Mouse (Mus musculus): ENCODE measurements around the gene Stk16.
A peak's percentile ranks its signal among the peaks of the same experiment; 100 is the strongest.
"Not testable (repeated sequence)": the region's sequence is repeated elsewhere in the genome, so short reads cannot be mapped to it uniquely, and the experiment has no call there.

Stk16 gene

DNA sequence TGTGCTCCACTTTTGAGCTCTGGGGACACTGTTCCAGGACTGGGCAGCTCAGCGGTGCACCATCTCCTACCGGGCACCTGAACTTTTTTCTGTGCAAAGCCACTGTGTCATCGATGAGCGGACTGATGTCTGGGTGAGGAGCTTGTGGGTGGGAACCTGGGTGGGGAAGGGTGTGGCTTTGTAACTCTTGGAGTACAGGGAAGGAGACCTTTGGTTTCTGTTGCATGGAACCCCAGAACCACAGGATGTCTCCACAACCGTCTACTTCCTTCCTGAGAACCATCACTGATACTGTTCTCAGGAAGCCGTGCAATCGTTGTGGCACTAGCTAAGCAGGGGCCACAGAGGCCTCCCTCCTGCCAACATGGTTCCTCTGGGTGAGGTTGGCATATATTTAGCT, 2.5 kb downstream of the Stk16 start:
- no peak for DNase-seq (ENCODE audit: low spot score)

DNA sequence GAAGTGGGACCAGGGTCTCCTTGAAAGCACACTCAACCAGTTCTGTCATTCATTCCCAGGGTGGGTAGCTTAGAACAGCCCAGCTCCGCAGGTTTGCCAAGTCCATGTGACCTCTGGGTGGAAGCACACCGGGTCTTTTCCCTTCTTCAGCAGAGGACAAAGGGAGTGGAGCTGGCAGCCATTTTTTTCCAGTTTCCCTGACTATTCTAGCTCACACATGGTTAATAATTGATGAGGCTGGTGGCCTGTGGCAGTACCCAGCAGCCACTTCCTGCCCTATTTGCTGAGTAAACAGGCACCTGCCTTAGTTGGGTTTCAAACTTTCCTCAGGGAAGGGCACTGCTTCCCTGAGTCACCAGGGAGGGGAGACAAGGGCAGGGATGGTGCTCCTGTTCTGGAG, 3.8 kb downstream of the Stk16 start:
- DNase-seq (ENCODE audit: low spot score): no peak

DNA sequence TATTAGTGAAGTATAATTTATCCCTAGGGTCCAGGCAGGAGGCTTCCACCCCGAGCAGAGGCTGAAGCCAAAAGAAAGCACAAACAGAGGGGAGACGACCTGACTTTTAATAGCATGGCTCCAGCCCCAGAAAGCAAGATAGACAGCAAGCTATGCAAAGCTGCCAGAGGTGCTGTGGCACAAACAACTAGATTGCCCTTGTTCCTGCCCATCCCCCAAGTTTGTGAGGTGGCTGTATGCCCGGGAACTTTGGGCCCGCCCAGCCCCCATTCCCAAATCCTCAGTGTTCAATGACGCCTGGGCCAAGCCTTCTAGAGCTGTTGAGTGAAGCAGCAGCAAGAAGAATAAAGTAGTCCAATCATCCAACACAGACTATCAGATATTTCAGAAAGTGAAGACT, 4.2 kb downstream of the Stk16 start:
- DNase-seq (ENCODE audit: low spot score): no peak

DNA sequence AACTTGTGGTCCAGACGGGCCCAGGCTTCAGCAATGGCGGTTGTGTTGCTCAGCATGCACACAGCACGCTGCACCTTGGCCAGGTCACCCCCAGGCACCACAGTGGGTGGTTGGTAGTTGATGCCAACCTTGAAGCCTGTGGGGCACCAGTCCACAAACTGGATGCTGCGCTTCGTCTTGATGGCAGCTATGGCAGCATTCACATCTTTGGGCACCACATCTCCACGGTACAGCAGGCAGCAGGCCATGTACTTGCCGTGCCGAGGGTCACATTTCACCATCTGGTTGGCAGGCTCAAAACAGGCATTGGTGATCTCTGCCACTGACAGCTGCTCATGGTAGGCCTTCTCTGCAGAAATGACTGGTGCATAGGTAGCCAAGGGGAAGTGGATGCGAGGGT, 5.1 kb downstream of the Stk16 start:
- DNase-seq (ENCODE audit: low spot score): no peak

DNA sequence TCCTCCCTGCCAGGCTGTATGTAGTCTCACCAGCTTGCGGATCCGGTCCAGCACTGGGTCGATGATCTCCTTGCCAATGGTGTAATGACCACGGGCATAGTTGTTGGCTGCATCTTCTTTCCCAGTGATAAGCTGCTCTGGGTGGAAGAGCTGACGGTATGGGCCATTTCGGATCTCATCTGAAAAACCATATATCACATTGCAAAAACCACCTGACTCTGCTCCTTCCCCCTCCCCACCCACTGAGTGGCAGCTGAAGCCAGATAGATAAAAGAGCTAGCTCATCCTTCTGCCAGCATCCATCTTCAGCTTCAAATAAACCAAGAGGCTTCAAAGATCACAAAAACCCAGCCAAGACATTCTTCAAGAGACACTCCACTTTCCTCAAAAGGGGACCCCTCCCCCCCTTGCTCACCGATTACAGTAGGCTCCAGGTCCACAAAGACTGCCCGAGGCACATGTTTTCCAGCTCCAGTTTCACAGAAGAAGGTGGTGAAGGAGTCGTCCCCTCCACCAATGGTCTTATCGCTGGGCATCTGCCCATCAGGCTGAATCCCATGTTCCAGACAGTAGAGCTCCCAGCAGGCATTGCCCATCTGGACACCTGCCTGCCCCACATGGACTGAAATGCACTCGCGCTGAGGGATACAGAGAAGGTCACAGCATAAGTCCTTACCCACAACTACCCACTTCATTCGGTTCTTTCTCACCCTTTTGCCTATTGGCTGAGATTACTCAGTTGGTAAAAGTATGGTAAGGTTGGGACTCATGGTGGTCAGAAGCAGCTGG, 6.4 kb downstream of the Stk16 start:
- DNase-seq (ENCODE audit: low spot score): no peak

DNA sequence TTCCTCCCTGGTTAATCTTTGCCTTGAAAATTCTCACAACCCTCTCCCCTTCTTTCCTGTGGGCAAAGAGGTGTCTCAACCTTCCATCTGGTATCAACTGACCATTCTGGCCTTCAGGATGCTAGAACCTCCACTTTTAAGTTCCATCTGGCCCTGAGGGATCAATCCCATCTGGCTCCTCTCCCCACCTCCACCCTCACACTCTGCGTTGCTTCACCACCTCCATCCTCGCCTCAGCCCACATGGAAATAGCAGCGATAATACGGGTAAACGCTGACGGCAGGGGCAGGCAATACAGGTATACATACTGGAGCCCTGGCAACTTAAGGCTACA, 7.2 kb downstream of the Stk16 start:
- DNase-seq (ENCODE audit: low spot score): no peak

DNA sequence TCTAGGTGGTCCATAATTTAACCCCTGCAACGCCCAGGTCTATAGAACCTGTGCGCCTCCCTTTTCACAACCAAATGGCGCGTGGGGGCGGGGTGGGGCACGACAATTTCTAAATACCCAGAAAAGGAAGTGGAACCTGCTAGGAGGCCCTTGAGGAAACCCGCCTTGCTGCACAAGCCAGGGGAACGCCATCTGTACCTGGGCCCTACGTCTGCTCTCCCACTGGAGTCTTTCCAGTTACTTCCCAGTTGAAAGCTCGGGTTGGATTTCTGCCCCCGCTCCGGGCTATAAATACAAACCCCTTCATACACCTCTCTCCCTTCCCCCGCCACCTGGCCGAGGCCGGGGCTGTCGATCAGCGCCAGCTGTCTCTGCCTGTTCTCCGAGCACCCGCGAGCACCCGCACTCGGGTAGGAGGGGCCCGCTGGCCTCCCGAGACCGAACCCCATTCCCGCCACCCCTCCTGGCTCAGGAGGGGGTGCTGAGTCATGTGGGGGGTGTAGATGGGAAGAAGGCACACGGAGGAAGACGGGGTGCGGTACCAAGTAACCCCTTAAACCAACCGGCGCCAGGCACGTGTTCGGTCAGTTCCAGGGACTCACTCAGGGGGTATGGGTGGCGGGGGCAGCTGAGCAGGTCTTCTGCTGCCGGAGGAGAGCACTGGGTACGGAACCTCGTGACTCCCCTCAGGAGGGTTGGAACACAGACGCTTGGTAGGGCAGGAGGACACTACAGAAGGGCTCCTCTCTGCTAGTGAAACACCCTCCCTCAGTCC, 7.8 kb downstream of the Stk16 start:
- no peak for DNase-seq (ENCODE audit: low spot score)

DNA sequence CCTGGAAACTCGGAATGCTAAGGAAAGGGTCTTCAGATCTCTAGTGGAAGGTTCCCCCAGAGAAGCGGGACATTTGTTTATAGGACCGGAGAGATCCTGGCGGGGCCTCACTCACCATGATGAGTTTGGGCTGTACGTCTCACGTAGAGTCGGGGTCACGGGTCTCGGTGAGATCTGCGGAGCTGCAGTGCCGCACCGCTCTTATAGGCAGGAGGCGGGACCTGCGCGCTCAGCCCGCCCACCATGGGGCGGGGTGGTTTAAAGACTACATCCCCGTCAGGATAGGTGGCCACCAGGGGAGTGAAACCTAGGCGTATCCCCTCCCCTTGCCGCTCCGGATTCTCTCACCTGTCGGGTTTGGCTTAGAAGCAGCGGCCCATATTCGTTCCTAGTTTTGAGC, 8.4 kb downstream of the Stk16 start:
- peak; percentile 79 for DNase-seq (ENCODE audit: low spot score)

DNA sequence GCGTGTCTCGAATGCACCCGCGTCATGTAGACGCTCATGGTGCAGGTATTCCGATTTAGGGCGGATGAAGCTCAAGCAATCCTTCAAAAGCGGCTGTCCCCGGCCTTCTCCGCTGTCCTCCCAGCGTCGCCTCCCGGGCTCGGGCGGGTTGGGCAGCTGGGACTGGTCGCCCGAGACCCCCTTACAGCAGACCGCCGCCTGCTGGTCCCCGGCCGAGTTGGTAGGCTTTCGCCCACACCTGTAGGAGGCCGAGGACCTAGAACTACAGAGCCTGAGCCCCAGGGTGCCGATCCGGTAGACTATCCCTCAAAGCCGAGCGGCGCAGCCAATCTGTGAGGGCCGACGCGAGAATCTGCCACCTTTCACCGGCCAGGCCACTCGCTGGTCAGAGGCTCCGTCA, 8.9 kb downstream of the Stk16 start, which contains the start of gene Tuba4a:
Gene Tuba4a (minus strand): TSS at position 335 of the 400 bp plus-strand sequence.
- peak; percentile 51 for DNase-seq (ENCODE audit: low spot score)

DNA sequence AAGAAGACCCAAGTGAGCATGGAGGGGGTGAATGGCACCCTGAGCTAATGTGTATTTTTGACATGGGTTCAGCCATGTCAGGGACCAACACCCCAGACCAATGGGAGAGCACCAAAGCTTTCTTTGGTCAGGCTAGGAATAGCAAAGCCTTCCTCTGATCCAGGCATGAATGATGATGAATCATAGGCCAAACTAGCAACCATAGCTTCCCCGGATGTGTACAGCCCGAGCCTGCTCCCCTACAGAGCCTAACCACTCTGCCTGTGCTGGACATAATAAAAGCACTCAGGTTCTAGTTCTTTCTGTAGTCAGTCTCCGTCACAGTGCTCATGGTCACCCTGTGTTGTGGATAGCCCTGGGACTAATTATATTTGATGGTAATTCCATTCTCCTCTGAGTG, 10.9 kb downstream of the Stk16 start:
- no peak for DNase-seq (ENCODE audit: low spot score)

DNA sequence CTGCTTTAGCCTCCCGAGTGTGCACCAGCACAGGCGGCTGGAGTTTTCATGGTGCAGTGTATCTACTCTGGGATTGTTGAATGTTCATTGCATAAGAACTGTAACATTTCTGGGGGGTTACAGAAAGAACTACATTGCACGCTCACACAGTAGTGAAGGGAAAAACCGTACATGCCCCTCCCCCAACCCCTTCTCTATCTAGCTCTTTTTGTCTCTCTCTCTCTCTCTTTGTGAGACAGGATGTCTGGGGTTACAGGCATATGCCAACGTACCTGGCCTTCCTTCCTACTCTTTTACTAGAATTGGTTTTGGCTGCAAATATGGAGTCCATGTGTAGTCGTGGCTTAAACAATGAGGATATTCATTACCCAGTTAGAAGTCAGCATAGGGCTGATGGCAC, 12.3 kb downstream of the Stk16 start:
- no peak for DNase-seq (ENCODE audit: low spot score)

DNA sequence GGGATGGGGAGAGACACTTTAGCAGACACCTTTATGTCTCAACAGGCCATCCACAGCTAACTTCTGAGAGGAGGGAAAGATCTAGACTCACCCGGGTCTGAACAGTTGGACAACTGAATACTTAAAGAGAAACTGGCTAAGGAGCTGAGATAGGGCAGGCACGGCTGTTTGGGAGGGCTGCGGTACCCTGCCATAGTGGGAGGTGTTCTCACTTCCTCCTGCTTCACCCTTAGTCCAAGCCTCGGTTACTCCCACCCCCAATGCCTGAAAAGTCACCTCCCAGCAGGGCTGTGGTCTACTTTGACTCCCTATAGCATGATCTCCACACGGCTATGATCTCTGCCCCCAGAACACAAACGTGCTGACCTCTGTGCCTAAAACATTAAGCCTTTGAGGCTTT, 12.9 kb downstream of the Stk16 start:
- no peak for DNase-seq (ENCODE audit: low spot score)

DNA sequence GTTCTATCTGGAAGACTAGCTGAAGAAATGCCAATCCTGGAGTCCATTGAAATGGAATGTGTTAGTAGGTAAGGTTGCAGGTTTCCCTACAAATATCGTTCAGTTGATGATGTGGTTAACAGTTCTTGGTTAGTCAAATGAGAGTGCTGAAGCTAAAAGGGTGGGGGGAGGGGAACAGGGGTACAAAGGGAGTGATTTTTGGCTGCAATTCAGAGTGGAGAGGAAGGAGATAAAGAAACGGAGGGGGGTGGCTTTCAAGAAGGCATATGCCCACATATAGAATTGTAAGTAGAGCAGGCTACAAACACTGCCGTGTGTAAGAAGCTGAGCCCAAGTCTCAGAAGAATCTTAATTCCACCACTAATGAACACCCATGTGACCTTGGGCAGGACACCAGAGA, 14.8 kb downstream of the Stk16 start:
- no peak for DNase-seq (ENCODE audit: low spot score)

DNA sequence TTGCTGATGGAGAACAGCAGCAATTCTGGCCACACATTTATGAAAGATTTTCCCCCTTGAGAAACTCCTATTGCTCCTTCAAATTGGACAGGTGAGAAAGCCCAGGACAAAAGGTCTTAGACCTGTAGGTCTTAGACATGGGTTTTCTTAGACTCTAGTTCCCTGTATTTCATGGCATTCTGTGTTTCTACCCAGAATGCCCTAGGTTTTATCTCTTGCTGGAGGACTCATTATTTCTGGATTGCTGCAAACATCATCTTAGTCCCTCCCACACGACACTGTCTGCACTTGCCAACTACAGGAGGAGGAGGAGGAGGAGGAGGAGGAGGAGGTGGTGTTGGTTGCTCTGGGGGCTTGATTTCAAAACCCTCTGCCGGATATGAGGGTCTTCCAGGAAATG, 15.5 kb downstream of the Stk16 start:
- DNase-seq (ENCODE audit: low spot score): no peak

DNA sequence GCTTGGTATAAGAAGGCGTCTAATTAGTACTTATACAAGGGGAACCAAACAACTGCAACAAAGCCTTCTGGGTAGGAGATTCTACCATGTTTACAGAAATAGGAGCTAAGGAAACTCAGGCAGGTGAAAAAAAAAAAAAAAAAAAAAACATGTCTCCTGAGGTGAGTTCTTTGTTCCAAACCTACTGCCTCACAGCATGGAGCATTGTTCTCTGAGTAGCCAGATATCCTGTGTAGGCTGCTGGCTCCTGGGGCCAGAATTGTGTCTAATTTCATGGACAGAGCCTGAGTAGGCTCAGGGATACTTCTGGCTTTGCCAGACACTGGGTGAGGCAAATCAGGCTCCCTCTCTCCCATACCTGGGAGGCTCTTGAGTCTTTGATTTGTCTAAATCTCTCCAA, 17.0 kb downstream of the Stk16 start:
- DNase-seq (ENCODE audit: low spot score): no peak

DNA sequence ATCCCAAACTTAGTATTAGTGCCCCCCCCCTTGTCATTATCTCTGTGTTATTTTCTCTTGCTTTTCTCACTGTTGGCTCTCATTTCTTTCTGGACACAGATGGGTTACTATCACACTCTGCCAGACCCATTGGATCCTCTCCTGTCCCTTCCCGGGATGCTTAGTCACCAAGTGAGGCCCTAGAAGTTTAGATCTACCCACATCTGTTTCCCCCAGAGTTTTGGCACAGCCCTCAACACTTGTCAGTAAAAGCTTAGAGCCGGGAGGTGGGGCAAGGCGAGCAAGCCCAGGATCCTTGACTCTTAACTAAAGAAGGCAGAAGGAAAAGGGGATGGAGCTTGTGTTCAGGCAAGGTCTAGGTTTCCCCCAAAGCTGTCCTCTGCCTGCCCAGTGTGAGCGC, 18.5 kb downstream of the Stk16 start:
- no peak for DNase-seq (ENCODE audit: low spot score)

DNA sequence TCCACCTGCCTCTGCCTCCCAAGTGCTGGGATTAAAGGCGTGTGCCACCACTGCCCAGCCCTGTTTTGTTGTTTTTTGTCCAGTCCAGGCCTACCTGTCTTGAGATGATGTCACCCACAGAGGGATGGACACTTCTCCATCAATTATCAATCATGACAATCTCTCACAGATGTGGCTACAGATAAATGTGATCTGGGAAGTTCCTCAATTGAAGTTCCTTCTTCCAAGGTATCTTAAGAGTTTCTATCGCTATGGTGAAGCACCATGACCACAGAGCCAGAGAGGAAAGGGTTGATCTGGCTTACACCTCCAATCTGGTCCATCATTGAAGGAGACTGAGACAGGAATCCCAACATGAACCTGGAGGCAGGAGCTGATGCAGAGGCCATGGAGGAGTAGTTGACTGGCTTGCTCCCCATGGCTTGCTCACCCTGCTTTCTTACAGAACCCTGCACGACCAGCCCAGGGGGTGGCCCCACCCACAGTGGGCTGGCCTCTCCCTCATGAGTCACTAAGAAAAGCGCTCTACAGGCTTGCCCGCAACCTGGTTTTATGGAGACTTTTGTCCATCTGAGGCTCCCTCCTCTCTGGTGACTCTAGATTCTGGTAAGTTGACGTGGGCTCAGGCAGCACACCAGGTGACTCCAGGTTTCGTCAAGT, 19.8 kb downstream of the Stk16 start:
- no peak for DNase-seq (ENCODE audit: low spot score)

DNA sequence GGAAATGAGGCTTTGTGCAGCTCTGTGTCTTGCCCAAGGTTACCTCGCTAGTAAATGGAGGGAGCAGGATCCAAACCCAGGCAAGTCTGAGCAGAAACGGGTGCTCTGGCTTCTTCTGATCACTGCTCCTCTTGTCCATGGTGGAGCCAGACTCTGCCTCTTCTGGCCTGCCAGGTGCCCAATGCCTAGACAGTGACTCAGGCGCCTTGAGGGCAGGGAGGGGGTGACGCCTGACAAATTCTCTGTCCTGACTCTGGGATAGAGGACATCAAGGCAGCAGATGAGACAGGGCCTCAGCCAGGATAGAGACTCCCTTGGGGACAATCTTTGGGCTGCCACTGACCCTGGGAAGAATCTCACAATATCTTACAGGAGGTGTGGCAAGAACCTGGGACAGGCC, 20.6 kb downstream of the Stk16 start:
- no peak for DNase-seq (ENCODE audit: low spot score)

DNA sequence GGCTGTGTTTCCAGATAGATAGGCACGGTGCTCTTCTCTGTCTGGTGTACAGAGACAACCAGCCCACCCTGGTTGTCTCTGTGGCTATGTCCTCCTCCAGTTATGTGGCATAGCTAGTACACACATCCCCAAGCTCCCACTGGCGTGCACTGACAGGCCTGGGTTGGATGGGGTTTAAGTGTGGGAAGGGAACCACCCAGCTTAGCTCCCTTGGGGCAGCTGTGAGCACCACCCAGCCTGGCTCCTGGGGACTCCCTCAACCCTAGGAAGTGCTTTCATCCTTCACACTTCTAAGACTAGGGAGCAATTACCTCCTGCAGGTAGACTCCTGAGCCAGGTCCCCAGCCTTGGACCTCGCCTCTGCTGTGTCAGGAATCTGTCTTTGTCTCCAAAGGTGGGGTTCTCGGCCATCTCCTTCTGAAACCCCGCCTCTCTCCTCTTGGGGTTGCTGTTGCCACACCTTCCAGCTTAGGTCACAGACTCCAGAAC, 21.1 kb downstream of the Stk16 start, which contains the start of gene A630095N17Rik:
Gene A630095N17Rik (minus strand): TSS at position 439 of the 489 bp plus-strand sequence.
- no peak for DNase-seq (ENCODE audit: low spot score)

DNA sequence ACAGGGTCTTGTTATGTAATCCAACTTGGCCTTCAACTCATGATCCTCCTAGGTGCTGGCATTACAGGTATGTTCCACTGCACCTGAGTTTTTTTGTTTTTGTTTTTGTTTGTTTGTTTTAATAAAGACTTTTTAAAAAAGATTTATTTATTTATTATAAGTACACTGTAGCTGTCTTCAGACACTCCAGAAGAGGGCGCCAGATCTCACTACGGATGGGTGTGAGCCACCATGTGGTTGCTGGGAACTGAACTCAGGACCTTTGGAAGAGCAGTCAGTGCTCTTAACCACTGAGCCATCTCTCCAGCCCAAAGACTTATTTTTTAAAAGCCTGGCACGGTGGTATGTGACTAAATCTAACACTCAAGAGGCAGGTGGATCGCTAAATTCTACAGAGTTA, 21.9 kb downstream of the Stk16 start:
- DNase-seq (ENCODE audit: low spot score): not testable (repeated sequence)

DNA sequence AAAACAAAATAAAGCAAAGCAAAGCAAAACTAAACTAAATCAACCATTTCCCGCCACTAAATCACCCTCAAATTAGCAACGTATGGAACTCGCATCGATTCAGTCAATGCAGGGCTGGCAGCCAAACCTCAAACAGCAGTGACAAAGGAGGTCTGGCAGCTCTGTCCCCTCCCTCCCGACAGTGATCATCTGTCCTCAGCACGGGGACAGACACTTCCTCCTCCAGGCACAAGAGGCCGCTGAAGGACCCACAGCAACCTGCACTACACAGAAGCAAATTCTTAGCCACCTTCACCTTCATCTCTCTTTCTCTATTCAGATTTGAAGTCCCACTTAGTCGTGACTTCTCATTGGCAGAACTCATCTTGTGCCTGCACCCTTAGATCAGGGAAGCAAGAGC, 24.0 kb downstream of the Stk16 start:
- peak; percentile 79 for DNase-seq (ENCODE audit: low spot score)

DNA sequence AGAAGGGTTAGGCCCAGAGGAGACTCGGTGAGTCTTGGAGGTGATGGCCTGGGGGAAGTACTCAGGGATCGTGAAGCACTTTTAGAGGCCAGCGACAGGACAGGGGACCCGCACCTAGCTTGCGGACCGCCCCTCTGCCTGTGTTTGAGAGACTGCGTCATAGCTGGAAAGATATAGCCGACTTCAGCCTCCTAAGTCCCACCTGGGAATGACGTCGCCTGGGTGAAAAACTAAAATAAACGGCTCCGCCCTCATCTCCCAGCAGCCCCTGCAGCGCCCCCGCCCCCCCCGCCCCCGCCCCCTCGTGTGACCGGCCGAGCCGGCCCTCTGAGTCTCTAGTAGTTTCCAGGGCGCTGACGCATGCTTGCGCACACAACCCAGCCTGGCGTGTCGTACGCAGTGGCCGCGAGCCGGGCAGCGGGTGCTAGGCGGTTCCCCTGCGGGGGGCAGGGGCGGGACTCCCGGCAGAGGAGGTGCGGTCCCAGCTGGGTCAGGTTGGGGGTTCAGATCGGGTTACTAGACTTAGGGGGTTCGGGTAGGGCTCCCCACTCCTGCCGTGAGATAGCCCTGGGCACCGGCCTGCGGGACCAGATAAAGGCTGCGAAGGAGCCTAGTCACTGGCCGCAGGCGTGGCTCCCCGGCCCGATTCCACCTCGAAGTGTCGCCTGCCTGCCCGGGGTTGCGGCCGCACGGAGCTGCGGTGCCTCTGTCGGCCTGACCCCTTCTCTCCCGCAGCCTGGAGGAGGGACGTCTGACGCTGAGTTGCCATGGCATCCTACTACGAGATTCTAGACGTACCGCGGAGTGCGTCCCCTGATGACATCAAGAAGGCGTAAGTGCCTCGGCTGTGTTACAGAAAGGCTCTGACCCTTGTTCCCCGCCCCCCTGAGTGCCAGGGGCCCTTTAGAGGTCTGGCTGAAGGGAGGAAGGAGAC, 25.7 kb downstream of the Stk16 start, which contains the start of gene Dnajb2:
Gene Dnajb2 (plus strand): TSS at position 290 of the 934 bp plus-strand sequence.
- DNase-seq (ENCODE audit: low spot score): peak; percentile 83
